Mouse (Mus musculus) left cerebral cortex, adult 11 months (tissue): Measurements from ENCODE around the gene Olfr789.

Source experiments
- DNase-seq: peaks from one replicate; pipeline ENCODE4 v3.0.0; 2022; ENCODE audit warnings: low spot score

Gene Olfr789

DNA sequence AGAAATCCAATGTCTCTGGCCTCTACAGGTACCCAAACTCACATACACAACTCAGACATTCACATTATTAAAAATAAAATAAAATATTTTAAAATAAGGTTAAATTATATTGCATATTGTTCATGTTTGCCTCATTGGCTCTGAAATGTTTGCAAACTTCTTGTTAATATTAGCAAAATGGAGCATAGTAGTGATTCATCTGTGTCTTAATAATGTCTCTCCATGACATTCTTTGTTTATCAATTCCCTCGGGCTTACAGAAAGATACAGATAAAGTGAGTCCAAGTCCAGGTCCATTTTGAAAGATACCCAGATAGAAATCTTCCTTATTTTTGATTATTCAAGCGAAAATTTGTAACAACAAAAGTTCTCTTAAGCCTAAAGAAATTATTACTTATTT is at the start of gene Olfr789:
Gene Olfr789, plus strand, starts transcription at position 301 of the 400 bp plus-strand sequence.
- no peak for DNase-seq

DNA sequence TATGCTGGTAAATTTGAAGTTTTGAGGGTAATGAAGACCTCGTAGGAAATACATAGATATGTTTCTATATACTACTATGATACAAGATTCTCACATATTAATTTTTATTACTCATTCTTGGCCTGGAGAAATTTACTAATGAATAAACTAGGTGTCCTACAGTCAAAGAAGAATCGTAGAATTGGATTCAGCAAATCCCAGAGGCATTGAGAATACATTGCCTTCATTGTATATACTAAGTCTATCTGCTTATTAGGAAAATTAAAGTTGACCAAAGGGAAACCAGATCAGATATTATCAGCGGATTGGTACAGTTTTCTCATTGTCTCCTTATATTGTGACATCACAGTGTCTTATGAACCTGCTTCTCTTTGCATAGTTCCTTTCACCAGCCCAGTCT is 23.0 kb upstream of the Olfr789 start, which contains the start of gene Olfr787:
Gene Olfr787, plus strand, starts transcription at position 301 of the 400 bp plus-strand sequence.
- DNase-seq = no peak

DNA sequence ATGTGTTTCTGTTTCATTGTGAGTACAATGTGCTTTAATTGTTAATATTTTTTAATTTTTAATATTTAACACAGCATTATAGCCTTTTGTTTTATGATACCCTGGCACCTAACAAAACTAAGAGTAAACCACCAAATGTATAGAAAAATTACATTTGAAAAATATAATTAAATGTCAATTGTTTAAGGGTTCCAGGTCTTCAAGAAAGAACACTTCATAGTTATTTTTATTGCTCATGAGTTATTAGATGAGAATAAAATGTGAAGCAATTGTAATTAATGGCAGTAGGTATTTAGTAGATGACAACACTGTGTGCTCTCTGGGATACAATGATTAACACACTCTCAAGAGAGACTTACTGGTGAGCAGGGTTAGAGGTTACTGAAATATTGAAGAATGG is 13.9 kb upstream of the Olfr789 start, which contains the start of gene Olfr788:
Gene Olfr788, plus strand, starts transcription at position 301 of the 400 bp plus-strand sequence.
- DNase-seq = no peak

DNA sequence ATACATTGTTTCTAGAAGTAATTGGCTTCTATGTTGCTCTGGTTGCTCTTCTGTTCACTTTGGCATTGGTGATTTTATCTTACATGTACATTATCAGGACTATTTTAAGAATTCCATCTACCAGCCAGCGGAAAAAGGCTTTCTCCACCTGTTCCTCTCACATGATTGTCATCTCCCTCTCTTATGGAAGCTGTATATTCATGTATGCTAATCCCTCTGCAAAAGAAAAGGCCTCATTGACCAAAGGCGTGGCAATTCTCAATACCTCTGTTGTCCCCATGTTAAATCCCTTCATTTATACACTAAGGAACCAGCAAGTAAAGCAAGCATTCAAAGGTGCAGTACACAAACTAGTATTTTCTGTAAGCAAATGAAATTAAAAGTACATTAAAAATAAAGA is 11.3 kb upstream of the Olfr789 start:
- no peak for DNase-seq

DNA sequence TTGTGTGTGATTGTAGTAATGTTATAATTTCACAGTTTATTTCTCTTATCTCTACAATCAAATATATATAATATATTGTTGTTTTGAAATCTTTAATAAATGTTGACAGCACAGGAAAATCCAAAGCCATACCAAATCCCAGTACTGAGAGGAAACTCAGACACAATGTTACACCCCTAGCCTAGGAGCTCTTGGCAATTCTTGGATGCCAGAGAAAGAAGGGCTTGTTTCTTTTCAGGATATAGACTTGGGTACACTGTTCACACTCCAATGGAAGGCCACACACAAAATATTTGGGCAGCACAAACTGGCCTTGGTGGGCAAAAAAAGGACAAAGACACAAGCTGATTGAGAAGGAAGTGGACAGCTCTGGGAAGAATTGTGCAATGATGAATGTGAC is 10.8 kb upstream of the Olfr789 start:
- DNase-seq = no peak

DNA sequence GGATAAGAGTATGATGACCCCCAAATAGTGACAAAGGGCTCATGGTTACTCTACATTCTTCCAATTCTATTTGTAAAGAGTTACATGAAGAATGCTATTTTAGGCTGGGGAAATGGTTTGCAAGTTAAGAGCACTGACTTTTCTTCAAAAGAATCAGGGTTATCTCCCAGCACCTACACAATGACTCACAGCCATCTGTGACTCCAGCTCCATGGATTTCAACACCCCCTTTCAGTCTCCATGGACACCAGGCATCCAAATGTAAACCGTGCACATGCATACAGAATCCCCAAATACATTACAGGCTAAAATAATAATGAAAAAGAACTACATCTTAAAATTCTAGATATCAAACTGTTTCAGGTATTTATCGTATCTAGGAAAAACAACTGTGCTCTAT is 5.5 kb downstream of the Olfr789 start:
- DNase-seq = peak; percentile 1

DNA sequence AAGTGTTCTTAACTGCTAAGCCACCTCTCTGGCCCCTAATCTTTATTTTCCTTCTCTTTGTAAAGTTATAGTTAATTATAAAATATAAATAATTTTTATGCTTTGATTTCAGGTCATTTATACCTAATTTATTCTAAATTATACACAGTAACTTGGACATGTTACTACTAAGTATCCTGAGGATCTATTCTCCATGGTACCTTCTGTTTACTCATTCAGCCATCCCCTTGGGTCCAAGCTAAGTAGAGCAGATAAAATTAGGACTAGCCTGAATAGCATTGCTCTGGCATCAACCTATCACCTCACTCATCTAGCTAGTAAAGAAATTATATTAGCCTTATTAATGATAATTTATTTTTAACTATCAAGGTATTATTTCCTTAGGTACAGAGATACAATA is 13.6 kb downstream of the Olfr789 start, which contains the start of gene Olfr790:
Gene Olfr790, plus strand, starts transcription at position 301 of the 400 bp plus-strand sequence.
- no peak for DNase-seq

DNA sequence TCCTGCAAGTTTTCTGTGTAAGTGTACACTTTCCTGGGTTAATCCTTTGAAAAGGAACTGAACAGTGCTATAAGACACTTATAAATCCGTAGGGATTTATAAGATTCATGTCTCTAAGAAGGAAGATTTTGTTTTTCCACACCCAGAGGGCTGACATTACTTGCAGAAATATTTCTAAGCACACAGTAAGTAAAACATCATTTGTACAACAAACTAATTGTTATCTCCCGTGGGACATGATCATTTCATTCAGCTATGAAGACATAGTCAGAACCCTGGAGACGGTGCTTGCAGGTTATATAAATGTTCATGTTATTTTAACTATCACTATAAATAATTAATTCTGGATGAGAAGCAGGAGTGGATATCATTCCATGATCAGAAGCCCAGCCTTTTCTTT is 36.9 kb downstream of the Olfr789 start, which contains the start of gene Olfr791:
Gene Olfr791, plus strand, starts transcription at position 301 of the 400 bp plus-strand sequence.
- no peak for DNase-seq

DNA sequence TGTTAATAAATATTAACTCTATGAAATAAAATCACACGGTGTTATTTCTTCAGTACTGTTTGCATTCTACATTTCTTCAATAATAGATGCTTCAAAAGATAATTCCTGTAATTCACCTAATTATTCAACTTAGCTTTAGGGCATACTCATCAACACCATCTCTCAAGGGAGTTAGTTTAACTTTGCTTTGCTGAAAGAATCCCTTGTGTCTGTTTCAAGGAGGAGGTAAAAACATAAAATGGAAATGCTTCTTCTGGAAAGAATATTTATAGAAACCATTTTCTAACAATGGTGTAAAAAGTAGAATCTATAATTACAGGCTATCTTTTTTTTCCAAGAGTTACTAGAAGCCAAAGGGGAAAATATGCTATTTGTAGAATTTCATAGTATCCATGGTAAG is 54.3 kb downstream of the Olfr789 start, which contains the start of gene Olfr792:
Gene Olfr792, plus strand, starts transcription at position 301 of the 400 bp plus-strand sequence.
- no peak for DNase-seq
